Mouse (Mus musculus): Measurements from ENCODE around the gene Alcam.

DNA sequence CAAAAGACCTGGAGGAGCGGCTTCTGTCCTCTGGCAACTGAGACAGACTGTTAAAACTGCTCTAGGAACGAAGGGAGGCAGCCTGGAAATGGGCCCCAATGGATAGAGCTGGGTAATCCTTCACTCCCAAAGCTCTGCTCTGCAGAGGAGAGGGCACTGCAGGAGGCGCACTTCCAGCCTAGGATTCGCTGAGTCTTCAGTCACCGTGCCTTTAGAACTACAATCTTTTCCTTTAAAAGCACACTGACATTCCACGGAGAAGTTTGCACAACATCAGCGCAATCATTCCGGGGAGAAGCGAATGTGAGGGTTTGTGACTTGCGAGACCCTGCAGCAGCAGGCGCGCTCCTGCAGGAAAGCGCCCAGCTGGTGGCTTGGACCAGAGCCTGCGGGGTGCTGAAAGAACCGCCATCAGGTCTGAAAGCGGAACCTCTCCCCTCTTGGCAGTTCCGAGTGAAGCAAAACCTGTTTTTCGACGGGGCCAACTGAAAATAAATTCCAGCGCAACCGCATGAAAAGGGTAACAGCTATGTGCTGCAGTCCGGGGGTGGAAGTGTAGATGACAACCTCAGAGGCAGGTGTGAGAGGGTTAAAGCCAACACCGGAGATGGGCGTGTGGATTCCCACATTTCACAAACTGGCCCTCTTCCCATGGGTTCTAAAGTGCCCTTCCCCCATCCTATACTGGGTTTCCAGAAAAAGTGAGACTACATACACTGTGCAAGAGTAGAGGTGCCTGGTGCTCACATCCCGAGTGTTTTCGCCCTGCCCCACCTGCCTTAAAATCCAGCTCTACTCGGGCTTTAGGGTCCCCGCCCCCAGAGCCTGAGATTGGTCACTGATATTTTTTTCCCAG, 3.4 kb downstream of the Alcam start:
- TF ChIP-seq CTCF (IDR thresholded peaks at IDR 0.05; ENCODE audit: control insufficient read depth, insufficient read depth, insufficient read length) (peak; percentile 5), CEBPB (IDR thresholded peaks at IDR 0.05; ENCODE audit: low read depth) (no peak), MAX (IDR thresholded peaks at IDR 0.05) (no peak), FOSL1 (IDR thresholded peaks at IDR 0.05; ENCODE audit: insufficient read depth, low read length, poor library complexity, severe bottlenecking) (no peak), USF1 (IDR thresholded peaks at IDR 0.05; ENCODE audit: low read depth) (no peak), MYOG (IDR thresholded peaks at IDR 0.05; ENCODE audit: control insufficient read depth, extremely low read depth, insufficient read length) (no peak)

Data from C2C12 (cell line).